Mouse (Mus musculus): ENCODE measurements around the gene Rpl19.

The Rpl19 gene

GRCm38 (mm10) chr11:98024516-98024915 lies 2.0 kb upstream of the Rpl19 start:
- no peak for DNase-seq

- DNase-seq = no peak
Measured at GRCm38 (mm10) chr11:98026248-98026569, 301 bp upstream of the Rpl19 start.

GRCm38 (mm10) chr11:98027297-98027688 lies 783 bp downstream of the Rpl19 start:
- no peak for DNase-seq

- no peak for DNase-seq
Measured at GRCm38 (mm10) chr11:98027785-98028184, 1.3 kb downstream of the Rpl19 start.

GRCm38 (mm10) chr11:98030701-98031442 lies 4.4 kb downstream of the Rpl19 start:
- DNase-seq = no peak

- DNase-seq = peak; percentile 82
Measured at GRCm38 (mm10) chr11:98031443-98031770, 4.9 kb downstream of the Rpl19 start.

GRCm38 (mm10) chr11:98034061-98034460 lies 7.6 kb downstream of the Rpl19 start:
- DNase-seq = no peak

GRCm38 (mm10) chr11:98034840-98035239 lies 8.3 kb downstream of the Rpl19 start:
- DNase-seq = no peak

- DNase-seq = peak; percentile 32
Measured at GRCm38 (mm10) chr11:98035977-98036377, 9.5 kb downstream of the Rpl19 start.

- no peak for DNase-seq
Measured at GRCm38 (mm10) chr11:98037871-98038270, 11.4 kb downstream of the Rpl19 start.

GRCm38 (mm10) chr11:98040975-98041374 lies 14.5 kb downstream of the Rpl19 start:
- no peak for DNase-seq

- peak; percentile 59 for DNase-seq
Measured at GRCm38 (mm10) chr11:98042741-98043140, 16.2 kb downstream of the Rpl19 start.

GRCm38 (mm10) chr11:98044074-98044473 lies 17.6 kb downstream of the Rpl19 start:
- no peak for DNase-seq

- no peak for DNase-seq
Measured at GRCm38 (mm10) chr11:98045596-98045995, 19.1 kb downstream of the Rpl19 start.

GRCm38 (mm10) chr11:98046466-98046865 lies 20.0 kb downstream of the Rpl19 start:
- DNase-seq = no peak

GRCm38 (mm10) chr11:98047745-98048144 lies 21.2 kb downstream of the Rpl19 start:
- DNase-seq = no peak

- no peak for DNase-seq
Measured at GRCm38 (mm10) chr11:98049672-98050519, 23.4 kb downstream of the Rpl19 start.

GRCm38 (mm10) chr11:98050520-98050815 lies 24.0 kb downstream of the Rpl19 start:
- no peak for DNase-seq

- DNase-seq = no peak
Measured at GRCm38 (mm10) chr11:98050940-98051339, 24.4 kb downstream of the Rpl19 start.

- no peak for DNase-seq
Measured at GRCm38 (mm10) chr11:98051611-98052128, 25.2 kb downstream of the Rpl19 start.

GRCm38 (mm10) chr11:98052129-98052988 lies 25.8 kb downstream of the Rpl19 start:
- no peak for DNase-seq

- DNase-seq = peak; percentile 88
Measured at GRCm38 (mm10) chr11:98052989-98053834, 26.7 kb downstream of the Rpl19 start, which contains the start of gene Stac2. Gene Stac2, minus strand, starts transcription at chr11:98053462.

All from kidney, postnatal 14 days (tissue).